23 mouse cellular contexts compared by ENCODE assay signal in the genomic region with DNA sequence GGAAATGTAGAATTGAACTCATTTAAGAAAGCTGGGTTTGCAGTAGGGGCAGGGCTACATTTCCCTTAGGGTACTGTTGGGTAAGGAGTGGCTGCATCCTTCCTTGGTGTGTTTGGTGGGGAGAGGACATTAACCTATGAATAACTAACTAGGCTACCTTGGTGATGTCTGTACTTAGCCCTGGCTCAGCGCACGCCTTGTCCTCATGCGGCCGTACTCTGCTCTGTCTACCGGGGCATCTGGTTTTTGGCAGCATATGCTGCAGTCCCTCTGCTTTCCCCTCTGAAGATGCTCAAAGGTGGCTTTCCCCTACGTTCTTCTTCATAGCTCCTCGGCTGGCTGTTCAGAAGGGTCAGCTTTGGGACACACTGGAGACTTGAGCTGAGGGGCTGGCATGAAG. TPM values are rescaled to one million over a fixed set of nuclear protein-coding genes. Genes with fewer than 3 reads are reported as not detected.
DNase-seq lines count a peak whose midpoint lies in the region; ATAC-seq lines count a peak whose summit lies in the region.
"Had no signal": no experiment of that assay in that cellular context is flagged by ENCODE, and none has a peak within 500 bp of the region (broad histone marks: within the 10 kb centered on the region; RNA-seq: fewer than 3 reads in every experiment).

No protein-coding gene starts in this region.

- 94% methylated on average over 7 of the region's 7 CpGs for WGBS in kidney, embryonic 14.5 days

- H3K27ac ChIP-seq in kidney, embryonic 14.5 days (ENCODE audit: low read depth, low read length): no peak overlapping the region
- H3K27ac ChIP-seq: embryonic facial prominence, embryonic 12.5 days; embryonic facial prominence, embryonic 15.5 days; gastrocnemius, adult 2 months; hindbrain, embryonic 12.5 days; hindbrain, embryonic 15.5 days had no signal

- peak; percentile 70 for DNase-seq in kidney, adult 11 months
- DNase-seq in kidney, adult 8-10 months: peak; percentile 59 to 66
- peak; percentile 51 for DNase-seq in kidney, postnatal 14 days
- no peak for DNase-seq in cerebellum, postnatal 36 days
- DNase-seq in embryo, embryonic 10.5 days (ENCODE audit: low spot score): no peak
- DNase-seq: adrenal gland, adult 8-10 months; adrenal gland, postnatal 25 days; cerebellum, adult 11-12 months; cerebellum, adult 8-10 months; cerebellum, postnatal 10 days; forebrain, postnatal 0 days; gastrocnemius, adult 2 months; gastrocnemius, postnatal 14 days; heart, adult 11 months had no signal

- peaks cover 41% of the 10 kb centered on the region for H3K36me3 ChIP-seq in kidney, embryonic 14.5 days (ENCODE audit: control insufficient read depth, insufficient read depth, low read length)
- H3K36me3 ChIP-seq: hindbrain, embryonic 15.5 days had no signal

- H3K4me2 ChIP-seq in kidney, embryonic 14.5 days (replicated peaks; ENCODE audit: low read depth, low read length): no peak overlapping the region
- H3K4me2 ChIP-seq: embryonic facial prominence, embryonic 12.5 days; embryonic facial prominence, embryonic 15.5 days; heart, embryonic 11.5 days had no signal

- H3K9ac ChIP-seq in kidney, embryonic 14.5 days (ENCODE audit: low read depth, low read length): no peak overlapping the region
- H3K9ac ChIP-seq: embryonic facial prominence, embryonic 12.5 days; embryonic facial prominence, embryonic 15.5 days; forebrain, postnatal 0 days; hindbrain, embryonic 12.5 days had no signal

- no peaks in the 10 kb centered on the region for H3K27me3 ChIP-seq in kidney, embryonic 14.5 days (ENCODE audit: control insufficient read depth, insufficient read depth, low read length)
- H3K27me3 ChIP-seq: embryonic facial prominence, embryonic 12.5 days; embryonic facial prominence, embryonic 15.5 days; hindbrain, embryonic 12.5 days; hindbrain, embryonic 15.5 days had no signal

- no peak overlapping the region for H3K4me3 ChIP-seq in kidney, embryonic 14.5 days (ENCODE audit: low read length)
- H3K4me3 ChIP-seq: embryonic facial prominence, embryonic 12.5 days; embryonic facial prominence, embryonic 15.5 days; gastrocnemius, adult 2 months; hindbrain, embryonic 12.5 days; hindbrain, embryonic 15.5 days had no signal

- no peak for ATAC-seq in kidney, embryonic 14.5 days (ENCODE audit: low FRiP score, low TSS enrichment)
- ATAC-seq: activated CD4-positive, CD25-positive, alpha-beta regulatory T cell, adult 4 months; forebrain, embryonic 14.5 days; forebrain, postnatal 0 days had no signal

- H3K9me3 ChIP-seq in kidney, embryonic 14.5 days (ENCODE audit: control insufficient read depth, low read length): no peaks in the 10 kb centered on the region
- H3K9me3 ChIP-seq: embryonic facial prominence, embryonic 12.5 days; embryonic facial prominence, embryonic 15.5 days; hindbrain, embryonic 12.5 days; hindbrain, embryonic 15.5 days had no signal

- peaks cover 7% of the 10 kb centered on the region; the same call in 1 of the 2 replicates for H3K4me1 ChIP-seq in kidney, embryonic 14.5 days (ENCODE audit: control insufficient read depth, insufficient read depth, low read length)

RNA-seq across cellular contexts. Expression of gene Trmu, which starts 1.8 kb away (rescaled TPM):
- polyA plus RNA-seq in kidney, embryonic 14.5 days (2014; fragmentation: Nextera tagmentation; extraction: Ambion mirVana): 28.4 and 38.3 TPM in 2 replicates

RNA-seq across cellular contexts. Expression of gene Gtse1, which starts 17.8 kb away (rescaled TPM):
- 26.6 and 32.3 TPM in 2 replicates for polyA plus RNA-seq in kidney, embryonic 14.5 days (2014; fragmentation: Nextera tagmentation; extraction: Ambion mirVana)

RNA-seq across cellular contexts. Expression of gene Ttc38, which starts 45.2 kb away (rescaled TPM):
- polyA plus RNA-seq in kidney, embryonic 14.5 days (2014; fragmentation: Nextera tagmentation; extraction: Ambion mirVana): 4.3 and 6.4 TPM in 2 replicates

RNA-seq across cellular contexts. Expression of gene Pkdrej, which starts 55.8 kb away (rescaled TPM):
- 0.06 and 0.18 TPM in 2 replicates for polyA plus RNA-seq in kidney, embryonic 14.5 days (2014; fragmentation: Nextera tagmentation; extraction: Ambion mirVana)
- polyA plus RNA-seq: activated CD4-positive, CD25-positive, alpha-beta regulatory T cell, adult 4 months; forebrain, embryonic 11.5 days; hindbrain, embryonic 12.5 days had no signal

Comparison
In these comparisons a context has a peak if more than half of its experiments do, and no peak if none do; other contexts are left out.
1. DNase-seq: peak in kidney, adult 11 months (single experiment), kidney, adult 8-10 months (2 of 2) and kidney, postnatal 14 days (single experiment); none in cerebellum, postnatal 36 days (0 of 2) and embryo, embryonic 10.5 days (single experiment).